Comparison of ENCODE assay signal across 9 mouse cellular contexts in genomic region chr12:83988483-83988882, GRCm38 (mm10). TPM values are rescaled to one million over a fixed set of nuclear protein-coding genes. Genes with fewer than 3 reads are reported as not detected.
A peak's percentile ranks its signal among the peaks of the same experiment; 100 is the strongest.
DNase-seq lines count a peak whose midpoint lies in the region; ATAC-seq and TF ChIP-seq lines count a peak whose summit lies in the region.
"Had no signal": no experiment of that assay in that cellular context is flagged by ENCODE, and none has a peak within 500 bp of the region (broad histone marks: within the 10 kb centered on the region; RNA-seq: fewer than 3 reads in every experiment).

No protein-coding gene starts in this region.

- peaks cover 22% of the 10 kb centered on the region for H3K36me3 ChIP-seq in megakaryocyte, embryonic 14.5 days (replicated peaks; ENCODE audit: low read length)
- H3K36me3 ChIP-seq in limb, embryonic 11.5 days (ENCODE audit: control insufficient read depth, insufficient read depth, low read length): no peaks in the 10 kb centered on the region
- H3K36me3 ChIP-seq in stomach, embryonic 15.5 days: 0 out of 2 replicates have a peak, but pooled peaks cover 3% of the 10 kb centered on the region

- peak overlapping the region; percentile 89 for H3K4me3 ChIP-seq in cerebellum, adult 2 months (replicated peaks; ENCODE audit: insufficient read depth, low read depth, low read length)
- peak overlapping the region; percentile 95 for H3K4me3 ChIP-seq in megakaryocyte, embryonic 14.5 days (replicated peaks)
- peak overlapping the region; percentile 55 for H3K4me3 ChIP-seq in limb, embryonic 11.5 days (ENCODE audit: low read depth, low read length)
- peak overlapping the region; percentile 65 for H3K4me3 ChIP-seq in stomach, embryonic 15.5 days (replicated peaks)

- WGBS in cerebellum, adult 2 months: 62% methylated on average over 4 of the region's 4 CpGs
- WGBS in limb, embryonic 11.5 days: 75% methylated on average over 4 of the region's 4 CpGs
- 67% methylated on average over 4 of the region's 4 CpGs for WGBS in stomach, embryonic 15.5 days

- ATAC-seq in megakaryocyte, adult 5-6 weeks (ENCODE audit: poor library complexity, severe bottlenecking): no peak
- ATAC-seq in limb, embryonic 11.5 days (ENCODE audit: insufficient number of reproducible peaks, low FRiP score, low TSS enrichment, low read depth): no peak
- ATAC-seq in stomach, embryonic 15.5 days (ENCODE audit: insufficient read depth, low FRiP score, low read depth): no peak

- peak overlapping the region; percentile 47 for H3K4me2 ChIP-seq in limb, embryonic 11.5 days (ENCODE audit: low read depth, severe bottlenecking)
- H3K4me2 ChIP-seq in stomach, embryonic 15.5 days: peak overlapping the region; percentile 61

- no peaks in the 10 kb centered on the region for H3K4me1 ChIP-seq in cerebellum, adult 2 months (ENCODE audit: control insufficient read depth, insufficient read depth, low read length)
- H3K4me1 ChIP-seq in megakaryocyte, embryonic 14.5 days: peaks cover 21% of the 10 kb centered on the region
- H3K4me1 ChIP-seq in limb, embryonic 11.5 days (ENCODE audit: control insufficient read depth, insufficient read depth, low read length): no peaks in the 10 kb centered on the region
- 0 out of 2 replicates have a peak, but pooled peaks cover 3% of the 10 kb centered on the region for H3K4me1 ChIP-seq in stomach, embryonic 15.5 days

- no peak for DNase-seq in cerebellum, adult 2 months
- no peak for DNase-seq in cerebellum, adult 11-12 months
- DNase-seq in limb, embryonic 11.5 days (ENCODE audit: low spot score): no peak
- no peak for DNase-seq in cerebellum, adult 9-11 months
- no peak for DNase-seq in cerebellum, adult 18-20 months

- 0 out of 2 replicates have a peak, but pooled peaks cover 5% of the 10 kb centered on the region for H3K9me3 ChIP-seq in megakaryocyte, embryonic 14.5 days
- H3K9me3 ChIP-seq in limb, embryonic 11.5 days (ENCODE audit: control insufficient read depth, low read length): no peaks in the 10 kb centered on the region
- H3K9me3 ChIP-seq in stomach, embryonic 15.5 days: no peaks in the 10 kb centered on the region

- no peaks in the 10 kb centered on the region for H3K27me3 ChIP-seq in cerebellum, adult 2 months (ENCODE audit: control insufficient read depth, insufficient read depth, low read length)
- H3K27me3 ChIP-seq in megakaryocyte, embryonic 14.5 days (replicated peaks): peaks cover 3% of the 10 kb centered on the region
- H3K27me3 ChIP-seq in limb, embryonic 11.5 days (ENCODE audit: control insufficient read depth, insufficient read depth, low read length): no peaks in the 10 kb centered on the region
- no peaks in the 10 kb centered on the region for H3K27me3 ChIP-seq in stomach, embryonic 15.5 days (replicated peaks)

- TF ChIP-seq POLR2A in cerebellum, adult 2 months (IDR thresholded peaks at IDR 0.05; ENCODE audit: borderline replicate concordance, insufficient read depth, low read length): no peak

- peak overlapping the region; percentile 75; the same call in 1 of the 2 replicates for H3K27ac ChIP-seq in cerebellum, adult 2 months (ENCODE audit: insufficient read depth, low read length)
- H3K27ac ChIP-seq in limb, embryonic 11.5 days (replicated peaks; ENCODE audit: low read depth, low read length): no peak overlapping the region
- H3K27ac ChIP-seq in stomach, embryonic 15.5 days: peak overlapping the region; percentile 91

- H3K9ac ChIP-seq in limb, embryonic 11.5 days (ENCODE audit: low read length): peak overlapping the region; percentile 73
- H3K9ac ChIP-seq in stomach, embryonic 15.5 days: peak overlapping the region; percentile 46; the same call in 1 of the 2 replicates

- no peak for TF ChIP-seq CTCF in cerebellum, adult 2 months (IDR thresholded peaks at IDR 0.05; ENCODE audit: borderline replicate concordance, insufficient read depth, low read depth, low read length)

RNA-seq across cellular contexts. Expression of gene Acot2, which starts 0.8 kb away (rescaled TPM):
- polyA plus RNA-seq in cerebellum, adult 2 months (2012; rRNA removed): 6.4 and 6.8 TPM in 2 replicates
- polyA plus RNA-seq in megakaryocyte, embryonic 14.5 days (2012; ENCODE audit: insufficient read depth, low replicate concordance): 5.9 and 6.7 TPM in 2 replicates
- total RNA-seq in megakaryocyte, adult 5-6 weeks (2015): 4.2 and 8.0 TPM in 2 replicates
- total RNA-seq in megakaryocyte, adult 5-6 weeks (2017): 1.4 and 5.4 TPM in 2 replicates
- polyA plus RNA-seq in limb, embryonic 11.5 days (2014; fragmentation: Nextera tagmentation; extraction: Ambion mirVana): 15.0 and 15.2 TPM in 2 replicates
- 29.0 and 30.0 TPM in 2 replicates for polyA plus RNA-seq in stomach, embryonic 15.5 days (2015; fragmentation: Nextera tagmentation; extraction: Ambion mirVana)

RNA-seq across cellular contexts. Expression of gene Heatr4, which starts 3.8 kb away (rescaled TPM):
- polyA plus RNA-seq in cerebellum, adult 2 months (2012; rRNA removed): 0.03 and 0.05 TPM in 2 replicates
- polyA plus RNA-seq in megakaryocyte, embryonic 14.5 days (2012; ENCODE audit: insufficient read depth, low replicate concordance): not detected in 2 replicates
- total RNA-seq in megakaryocyte, adult 5-6 weeks (2015): not detected in 2 replicates
- total RNA-seq in megakaryocyte, adult 5-6 weeks (2017): not detected in 2 replicates
- 0.06 TPM in 1 of 2 replicates, not detected in the other for polyA plus RNA-seq in limb, embryonic 11.5 days (2014; fragmentation: Nextera tagmentation; extraction: Ambion mirVana)
- 0.04 TPM in 1 of 2 replicates, not detected in the other for polyA plus RNA-seq in stomach, embryonic 15.5 days (2015; fragmentation: Nextera tagmentation; extraction: Ambion mirVana)
- polyA plus RNA-seq: urinary bladder, adult 2 months had no signal

RNA-seq across cellular contexts. Expression of gene Acot1, which starts 20.8 kb away (rescaled TPM):
- 18.2 and 19.3 TPM in 2 replicates for polyA plus RNA-seq in cerebellum, adult 2 months (2012; rRNA removed)
- 0.59 TPM in 1 of 2 replicates, not detected in the other for polyA plus RNA-seq in megakaryocyte, embryonic 14.5 days (2012; ENCODE audit: insufficient read depth, low replicate concordance)
- 2.5 and 6.0 TPM in 2 replicates for total RNA-seq in megakaryocyte, adult 5-6 weeks (2015)
- 10.6 and 11.8 TPM in 2 replicates for total RNA-seq in megakaryocyte, adult 5-6 weeks (2017)
- 31.2 and 38.6 TPM in 2 replicates for polyA plus RNA-seq in limb, embryonic 11.5 days (2014; fragmentation: Nextera tagmentation; extraction: Ambion mirVana)
- polyA plus RNA-seq in stomach, embryonic 15.5 days (2015; fragmentation: Nextera tagmentation; extraction: Ambion mirVana): 51.1 and 62.7 TPM in 2 replicates

RNA-seq across cellular contexts. Expression of gene Riox1, which starts 38.1 kb away (rescaled TPM):
- polyA plus RNA-seq in cerebellum, adult 2 months (2012; rRNA removed): 8.9 and 9.6 TPM in 2 replicates
- 27.4 and 68.6 TPM in 2 replicates for polyA plus RNA-seq in megakaryocyte, embryonic 14.5 days (2012; ENCODE audit: insufficient read depth, low replicate concordance)
- total RNA-seq in megakaryocyte, adult 5-6 weeks (2015): 10.1 and 11.2 TPM in 2 replicates
- 10.1 and 13.4 TPM in 2 replicates for total RNA-seq in megakaryocyte, adult 5-6 weeks (2017)
- 19.1 and 20.1 TPM in 2 replicates for polyA plus RNA-seq in limb, embryonic 11.5 days (2014; fragmentation: Nextera tagmentation; extraction: Ambion mirVana)
- polyA plus RNA-seq in stomach, embryonic 15.5 days (2015; fragmentation: Nextera tagmentation; extraction: Ambion mirVana): 14.3 and 15.6 TPM in 2 replicates

RNA-seq across cellular contexts. Expression of gene Acot4, which starts 49.7 kb away (rescaled TPM):
- polyA plus RNA-seq in cerebellum, adult 2 months (2012; rRNA removed): 0.24 and 0.43 TPM in 2 replicates
- polyA plus RNA-seq in megakaryocyte, embryonic 14.5 days (2012; ENCODE audit: insufficient read depth, low replicate concordance): not detected in 2 replicates
- 0.02 TPM in 1 of 2 replicates, not detected in the other for total RNA-seq in megakaryocyte, adult 5-6 weeks (2015)
- not detected in 2 replicates for total RNA-seq in megakaryocyte, adult 5-6 weeks (2017)
- 0.08 and 0.10 TPM in 2 replicates for polyA plus RNA-seq in limb, embryonic 11.5 days (2014; fragmentation: Nextera tagmentation; extraction: Ambion mirVana)
- polyA plus RNA-seq in stomach, embryonic 15.5 days (2015; fragmentation: Nextera tagmentation; extraction: Ambion mirVana): 2.4 and 2.6 TPM in 2 replicates

Comparison
In these comparisons a context has a peak if more than half of its experiments do, and no peak if none do; other contexts are left out.
1. RNA of gene Acot1, which starts 20.8 kb away (polyA plus RNA-seq): 51.1 to 62.7 TPM in stomach, embryonic 15.5 days, 31.2 to 38.6 TPM in limb, embryonic 11.5 days and 18.2 to 19.3 TPM in cerebellum, adult 2 months; 0.59 TPM in megakaryocyte, embryonic 14.5 days; every median in the first group is over 10 times any median in the second.
2. Peak in every context shown above with its lines, with median percentiles within 50 percentile points of each other: H3K4me3 ChIP-seq.